Mouse (Mus musculus): ENCODE results near the gene Gga1.

Gene Gga1

DNA sequence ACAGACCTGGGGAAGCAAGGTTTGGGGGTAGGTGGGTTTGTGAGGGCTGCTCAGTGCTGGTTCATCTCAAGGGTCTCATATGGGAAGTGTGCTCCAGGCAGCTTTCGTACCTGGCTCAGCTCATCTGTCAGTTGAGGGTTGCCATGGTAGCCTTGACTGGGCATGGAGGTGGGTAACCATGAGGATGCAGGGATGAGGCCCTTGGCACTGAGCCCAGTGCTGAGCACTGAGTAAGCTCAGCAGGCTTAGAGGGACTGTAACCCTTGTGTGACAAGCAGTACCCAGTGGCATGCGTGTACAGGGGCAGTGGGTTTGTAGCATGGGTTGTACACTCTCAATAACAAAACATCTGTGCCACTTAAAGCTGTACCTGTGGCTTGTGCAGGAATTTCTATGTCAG, 61.0 kb downstream of the Gga1 start:
- DNase-seq (ENCODE audit: low read depth, low spot score), result no peak

- DNase-seq (ENCODE audit: low read depth, low spot score), result no peak
These were observed 63.3 kb downstream of the Gga1 start for GRCm38 (mm10) chr15:78940325-78940724.

DNA sequence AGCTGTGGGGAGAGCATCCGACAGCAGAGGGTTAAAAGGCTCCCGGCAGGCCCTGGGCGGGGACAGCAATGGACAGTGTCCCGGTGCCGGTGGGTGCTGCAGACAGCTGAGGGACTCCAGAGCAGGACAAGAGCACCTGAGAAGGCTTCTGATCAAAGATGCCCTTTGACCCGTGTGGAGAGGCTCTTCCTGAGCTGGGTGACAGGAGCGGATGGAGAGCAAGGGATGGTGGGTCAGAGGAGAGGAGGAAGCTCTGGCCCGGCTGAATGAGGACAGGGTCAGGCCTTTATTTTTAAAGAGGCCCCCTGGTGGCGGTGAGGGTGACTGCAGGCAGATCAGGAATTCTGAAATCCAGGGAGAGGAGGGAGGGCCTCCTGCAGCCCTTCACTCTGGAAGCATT, 65.7 kb downstream of the Gga1 start:
- peak; percentile 51 for DNase-seq (ENCODE audit: low read depth, low spot score)
